Mouse (Mus musculus) left cerebral cortex, postnatal 4 days (tissue): ENCODE results near the gene Hist1h1a. TPM values are rescaled to one million over a fixed set of nuclear protein-coding genes. Genes with fewer than 3 reads are reported as not detected.
"Not testable (repeated sequence)": the region's sequence is repeated elsewhere in the genome, so short reads cannot be mapped to it uniquely, and the experiment has no call there.

Experiments used
- DNase-seq: peaks from one replicate; pipeline ENCODE4 v3.0.0-alpha.2; 2022
- intact Hi-C: fragments of 180-260 bp; cut with DNase I; formaldehyde crosslinking; loops from one replicate; pipeline ENCODE4 v1.15.1; 2025
- total RNA-seq, 2 experiments: library from RNA; stranded (reverse); gene quantifications; 2 replicates each; pipeline ENCODE4 v1.2.3; 2021

The Hist1h1a gene
- total RNA-seq, 2 experiments from 2014 or later: 62.9 to 79.4 TPM

- no peak for DNase-seq
- intact Hi-C loops: loop anchor here (10.0 kb wide), 1 partner anchor 192 kb away; the partner anchor contains the start of gene Hist1h3e
Measured at GRCm38 (mm10) chr13:23757211-23757773, 6.2 kb upstream of the Hist1h1a start.

- no peak for DNase-seq
- intact Hi-C loops: loop anchor here (10.0 kb wide), 1 partner anchor 193 kb away; the partner anchor contains the start of gene Hist1h3e
Measured at GRCm38 (mm10) chr13:23757921-23758320, 5.5 kb upstream of the Hist1h1a start.

GRCm38 (mm10) chr13:23759251-23759771, 4.2 kb upstream of the Hist1h1a start:
- intact Hi-C loops: loop anchor here (10.0 kb wide), 1 partner anchor 195 kb away; the partner anchor contains the start of gene Hist1h3e
- DNase-seq: no peak

GRCm38 (mm10) chr13:23759916-23760239, 3.6 kb upstream of the Hist1h1a start:
- DNase-seq: no peak
- intact Hi-C loops: loop anchor here (10.0 kb wide), 1 partner anchor 195 kb away; the partner anchor contains the start of gene Hist1h3e

- peak; percentile 48 for DNase-seq
- intact Hi-C loops: no loop called here
Measured at GRCm38 (mm10) chr13:23760240-23760971, 3.1 kb upstream of the Hist1h1a start.

GRCm38 (mm10) chr13:23760972-23761864, 2.2 kb upstream of the Hist1h1a start, which contains the start of gene Hist1h4a:
TSS of gene Hist1h4a (minus strand) at chr13:23761230.
- intact Hi-C loops: no loop called here
- DNase-seq: peak; percentile 100

- intact Hi-C loops: not testable (repeated sequence)
- DNase-seq: peak; percentile 54
Measured at GRCm38 (mm10) chr13:23761871-23762821, 1.3 kb upstream of the Hist1h1a start, which contains the start of gene Hist1h3a. TSS of gene Hist1h3a (minus strand) at chr13:23762386.

GRCm38 (mm10) chr13:23763242-23763585, 252 bp upstream of the Hist1h1a start:
- intact Hi-C loops: no loop called here
- no peak for DNase-seq

- no peak for DNase-seq
- intact Hi-C loops: no loop called here
Measured at GRCm38 (mm10) chr13:23764324-23765171, 1.1 kb downstream of the Hist1h1a start.

- intact Hi-C loops: no loop called here
- no peak for DNase-seq
Measured at GRCm38 (mm10) chr13:23765172-23765513, 1.7 kb downstream of the Hist1h1a start.

GRCm38 (mm10) chr13:23766772-23767171, 3.3 kb downstream of the Hist1h1a start:
- intact Hi-C loops: no loop called here

GRCm38 (mm10) chr13:23768834-23769397, 5.5 kb downstream of the Hist1h1a start:
- no peak for DNase-seq
- intact Hi-C loops: no loop called here

More at GRCm38 (mm10) chr13:23766772-23767171, 3.3 kb downstream of the Hist1h1a start:
- DNase-seq: no peak

GRCm38 (mm10) chr13:23769613-23770012, 6.1 kb downstream of the Hist1h1a start, which contains the start of gene Trim38:
TSS of gene Trim38 (plus strand) at chr13:23769913.
- DNase-seq, intact Hi-C loops: not testable (repeated sequence)

- DNase-seq: no peak
- intact Hi-C loops: no loop called here
Measured at GRCm38 (mm10) chr13:23772561-23773313, 9.3 kb downstream of the Hist1h1a start.

- no peak for DNase-seq
- intact Hi-C loops: no loop called here
Measured at GRCm38 (mm10) chr13:23778339-23778738, 14.9 kb downstream of the Hist1h1a start.

GRCm38 (mm10) chr13:23779025-23779424, 15.6 kb downstream of the Hist1h1a start:
- intact Hi-C loops: no loop called here
- no peak for DNase-seq

GRCm38 (mm10) chr13:23792520-23792919, 29.1 kb downstream of the Hist1h1a start:
- intact Hi-C loops: loop anchor here (5.0 kb wide), 1 partner anchor 525 kb away; no protein-coding TSS in a partner anchor
- peak; percentile 33 for DNase-seq

GRCm38 (mm10) chr13:23799405-23799804, 35.9 kb downstream of the Hist1h1a start:
- no peak for DNase-seq
- intact Hi-C loops: no loop called here
